Mouse (Mus musculus) frontal cortex, postnatal 10 days (tissue): ENCODE results near the gene Mpped1.

Experiments
- DNase-seq, 2 experiments: peaks; one replicate each; pipeline ENCODE4 v3.0.0; 2022; ENCODE audit warnings: low spot score in 2 of 2, mixed read lengths in 1 of 2

The Mpped1 gene

DNA sequence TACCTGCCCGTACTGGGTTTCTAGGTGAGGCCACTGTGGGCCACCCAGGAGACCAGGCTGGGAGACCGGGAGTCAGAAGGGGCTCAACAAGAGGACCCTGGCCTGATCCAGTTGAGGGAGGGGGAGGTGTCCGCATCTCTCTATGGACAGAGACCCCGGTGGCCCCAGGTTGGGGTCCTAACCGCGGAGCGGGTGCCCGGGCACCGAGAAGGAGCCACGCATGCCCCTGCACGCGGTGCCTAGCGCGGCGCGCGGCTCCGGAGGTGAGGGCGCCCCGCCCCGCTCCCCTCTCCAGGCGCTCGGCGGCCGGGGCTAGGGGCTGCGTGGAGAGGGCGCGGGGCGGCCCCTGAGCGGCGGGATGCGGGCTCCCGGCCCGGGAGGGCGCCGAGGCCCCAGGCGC lies at the start of gene Mpped1:
Gene Mpped1, plus strand, starts transcription at position 81 of the 400 bp plus-strand sequence.
- DNase-seq, result no peak

DNA sequence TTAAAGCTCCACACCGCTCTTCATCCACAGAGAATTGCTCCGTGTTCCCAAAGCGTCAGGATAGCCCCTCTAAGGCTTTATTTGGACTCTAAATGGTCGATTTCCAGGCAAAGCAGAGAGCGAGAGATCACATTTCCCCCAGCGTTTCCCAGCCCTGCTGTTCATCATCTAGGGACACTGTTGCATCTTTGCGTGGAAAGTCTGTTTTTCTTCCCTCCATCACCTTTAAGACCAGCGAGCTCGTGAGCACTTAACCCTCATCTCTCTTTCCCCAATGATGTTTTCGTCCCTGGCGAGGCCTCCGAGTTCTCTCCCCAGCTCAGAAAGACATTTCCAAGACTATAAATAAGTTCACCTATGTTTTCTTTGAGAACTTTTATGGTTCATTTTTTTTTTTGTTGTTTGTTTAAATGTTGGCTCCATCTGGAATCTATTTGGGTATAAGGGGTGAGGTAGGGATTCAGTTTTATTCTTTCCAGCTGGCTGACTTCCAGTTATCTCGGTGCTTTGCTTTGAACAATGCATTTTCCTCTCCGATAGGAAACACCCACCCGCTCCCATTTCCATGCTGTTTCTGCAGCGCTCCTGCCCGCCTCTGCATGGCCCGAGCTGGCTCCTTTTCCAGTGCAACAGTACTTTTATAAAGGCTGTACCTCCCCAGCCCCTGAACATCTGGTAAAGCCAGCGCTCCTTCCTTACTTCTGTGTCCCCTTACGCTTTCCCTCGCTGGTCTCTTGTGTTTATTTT lies 38.4 kb upstream of the Mpped1 start:
- DNase-seq, result no peak

DNA sequence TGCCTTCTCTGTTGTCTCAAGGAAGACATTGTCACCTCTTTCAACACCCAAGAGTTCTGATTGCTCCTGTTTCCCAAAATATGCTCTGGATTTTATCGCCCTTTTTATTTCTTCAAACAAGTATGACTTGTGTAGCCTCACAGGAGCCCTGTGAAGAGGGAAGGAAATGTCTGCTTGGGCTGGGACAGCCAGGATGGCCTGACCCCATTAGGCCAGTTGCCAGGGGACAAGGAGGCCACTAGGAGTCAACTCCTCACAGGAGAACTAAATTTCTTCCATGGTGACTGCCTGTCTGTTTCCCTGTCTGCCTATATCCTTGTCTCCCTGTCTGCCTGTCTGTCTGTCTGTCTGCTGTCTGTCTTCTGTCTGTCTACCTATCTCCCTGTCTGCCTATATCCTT lies 37.2 kb upstream of the Mpped1 start:
- no peak for DNase-seq

DNA sequence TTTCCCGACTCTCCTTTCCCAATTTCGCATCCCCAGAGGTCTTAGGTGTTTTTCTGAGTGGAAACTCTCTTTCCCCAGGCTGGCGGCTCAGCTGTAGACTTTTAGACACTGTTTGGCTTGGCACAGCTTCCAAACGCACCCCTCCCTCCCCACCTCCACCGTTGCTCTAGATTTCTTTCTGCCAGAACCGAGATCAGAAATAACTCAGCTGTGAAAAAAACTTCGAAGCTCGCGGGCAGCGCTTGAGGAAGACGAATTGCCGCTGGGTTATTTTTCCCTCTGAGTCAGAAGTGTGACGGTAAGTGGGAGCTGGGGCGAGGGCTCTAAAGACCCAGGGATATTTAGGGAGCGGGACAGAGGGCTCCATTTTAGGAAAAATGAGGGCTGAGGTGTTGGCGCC lies 33.0 kb upstream of the Mpped1 start:
- DNase-seq, result peak; percentile 65 to 67

DNA sequence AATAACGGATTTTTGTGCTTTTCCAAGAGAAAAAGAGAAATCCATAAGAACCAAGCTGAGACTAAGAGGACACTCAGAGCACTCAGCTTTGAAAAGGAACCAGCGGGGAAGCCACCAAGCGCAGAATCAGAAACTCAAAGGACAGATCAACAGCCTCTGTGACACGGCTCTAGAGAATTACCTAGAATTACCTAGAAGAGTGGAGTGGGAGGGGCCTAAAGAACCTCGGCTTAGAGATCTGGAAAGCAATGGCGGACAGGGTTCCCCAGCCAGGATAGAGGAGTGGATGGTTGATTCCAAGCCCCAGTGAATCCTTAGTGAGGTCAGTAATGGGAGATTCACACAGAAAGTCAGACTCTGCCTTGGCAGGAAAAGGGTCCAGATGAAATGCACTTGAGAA lies 30.3 kb upstream of the Mpped1 start:
- DNase-seq, result no peak

DNA sequence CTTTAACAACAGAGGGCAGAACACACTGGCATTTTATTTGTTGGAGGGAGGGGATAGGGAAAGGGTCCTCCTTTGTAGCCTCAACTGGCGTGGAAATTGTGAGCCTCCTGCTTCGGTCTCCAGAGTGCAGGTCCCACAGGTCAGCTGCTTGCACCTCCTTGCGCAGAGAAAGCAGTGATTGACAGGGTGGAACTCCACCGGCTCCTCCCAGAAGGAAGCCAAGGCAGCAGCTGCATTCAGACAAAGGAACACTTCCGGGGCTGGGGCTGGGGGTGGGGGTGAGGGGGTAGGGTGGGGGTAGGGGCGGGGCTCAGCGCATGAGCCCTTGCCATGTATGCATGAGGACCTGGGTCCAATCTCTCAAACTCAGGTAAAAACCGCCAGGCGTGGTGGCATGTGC lies 29.8 kb upstream of the Mpped1 start:
- DNase-seq, result no peak

DNA sequence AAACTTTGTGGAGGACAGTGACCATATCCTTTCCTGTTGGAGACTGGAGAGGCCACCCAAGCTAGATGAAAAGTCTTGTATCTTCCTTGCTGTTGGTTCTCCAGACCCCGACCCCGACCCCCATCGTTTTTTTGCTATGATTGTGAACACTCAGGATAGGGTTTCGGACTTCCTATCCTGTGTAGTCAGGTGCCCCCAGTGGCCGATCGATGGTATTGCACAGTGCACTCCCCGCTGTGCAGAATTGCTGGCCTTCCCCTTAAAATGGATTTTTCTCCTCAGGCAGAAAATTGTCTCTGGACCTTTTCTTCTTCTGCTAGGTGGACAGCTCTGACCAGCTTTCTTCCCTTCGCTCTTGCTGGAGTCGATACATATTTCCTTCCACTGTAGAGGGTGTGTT lies 22.5 kb upstream of the Mpped1 start:
- no peak for DNase-seq

DNA sequence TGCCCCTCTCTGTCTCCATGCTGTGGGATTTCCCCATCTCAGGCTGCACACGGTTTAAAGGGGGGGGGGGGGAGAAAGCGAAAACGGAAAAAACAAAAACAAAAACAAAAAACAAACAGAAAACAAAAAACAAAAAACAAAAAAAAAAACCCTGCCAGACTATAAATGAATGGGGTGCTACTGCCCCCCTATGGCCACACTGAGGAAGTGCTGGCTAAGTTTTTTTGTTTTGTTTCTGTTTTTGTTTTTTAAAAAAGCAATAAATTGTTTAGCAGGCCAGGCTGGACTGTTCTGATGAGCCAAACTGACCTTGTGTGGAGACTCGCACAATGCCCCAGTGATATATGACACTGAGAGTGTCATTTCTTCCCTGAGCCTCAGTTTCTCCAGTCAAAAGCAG lies 20.3 kb upstream of the Mpped1 start:
- DNase-seq, result no peak

DNA sequence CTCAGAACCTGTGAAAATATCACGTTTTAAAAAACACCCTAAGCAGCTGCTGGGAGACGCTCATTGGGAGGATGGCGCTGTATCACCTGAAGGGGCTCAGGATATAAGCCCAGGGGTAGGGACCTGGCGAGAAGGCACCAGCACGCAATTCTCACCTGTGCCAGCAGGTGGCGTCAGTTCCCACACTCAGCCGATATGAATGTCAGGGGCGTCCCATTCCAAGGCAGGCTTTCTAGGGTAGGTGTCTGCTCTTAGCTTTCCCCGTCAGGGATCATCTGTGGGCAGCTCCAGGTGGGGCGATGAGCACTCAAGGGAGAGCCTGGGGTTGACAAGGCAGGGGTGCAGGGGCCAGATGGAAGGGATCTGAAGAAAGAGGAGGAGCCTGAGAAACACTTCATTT lies 18.6 kb upstream of the Mpped1 start:
- DNase-seq, result peak in 1 of 2 experiments; percentile 61

DNA sequence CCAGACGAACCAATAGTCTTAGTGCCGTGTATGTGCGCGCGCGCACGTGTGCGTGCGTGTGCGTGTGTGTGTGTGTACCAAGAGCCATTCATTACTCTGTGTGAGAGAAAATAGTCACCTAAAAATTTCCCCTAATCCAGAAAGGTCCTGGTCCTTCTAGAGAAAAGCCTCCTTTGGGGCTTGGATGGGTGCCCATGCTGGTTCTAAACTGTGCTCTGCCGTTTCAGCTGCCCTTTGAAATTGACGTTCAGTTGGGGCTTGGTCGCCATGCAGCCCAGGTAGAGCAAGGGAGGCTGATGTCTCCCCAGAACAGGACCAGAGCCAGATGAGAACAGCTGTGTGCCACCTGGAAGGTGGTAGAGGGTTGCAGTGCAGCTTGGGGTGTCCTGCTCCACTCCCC lies 17.8 kb upstream of the Mpped1 start:
- DNase-seq, result no peak

DNA sequence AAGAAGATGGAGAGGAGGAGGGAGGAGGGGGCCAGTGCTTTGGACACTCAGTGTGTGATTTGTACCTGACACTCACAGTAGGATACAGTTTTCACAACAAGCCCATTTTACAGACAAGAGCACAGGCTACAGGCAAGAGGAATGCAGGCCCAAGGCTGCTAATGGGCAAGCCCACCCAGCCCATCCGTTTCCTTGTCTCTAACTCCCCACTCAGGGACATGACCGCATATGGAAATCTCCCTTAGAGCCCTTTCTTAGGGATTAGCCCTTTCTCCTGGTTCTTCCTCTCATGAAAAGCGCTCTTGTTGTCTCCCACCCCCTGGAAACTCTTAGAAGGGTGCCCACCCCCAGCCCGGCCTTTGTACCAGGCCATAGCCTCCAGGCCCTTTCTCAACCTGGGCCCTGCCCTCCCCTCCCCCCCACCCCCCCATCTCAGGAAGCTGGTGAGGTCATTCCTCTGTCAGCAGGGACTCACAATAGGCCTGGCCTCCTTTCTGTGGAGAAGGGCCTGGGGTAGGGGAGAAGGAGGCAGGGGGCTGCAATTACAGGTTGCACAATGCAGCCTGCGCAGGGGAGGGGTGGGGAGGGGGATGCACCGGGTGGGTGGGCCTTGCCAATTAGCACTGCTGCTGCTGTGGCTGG lies 13.8 kb upstream of the Mpped1 start:
- no peak for DNase-seq

DNA sequence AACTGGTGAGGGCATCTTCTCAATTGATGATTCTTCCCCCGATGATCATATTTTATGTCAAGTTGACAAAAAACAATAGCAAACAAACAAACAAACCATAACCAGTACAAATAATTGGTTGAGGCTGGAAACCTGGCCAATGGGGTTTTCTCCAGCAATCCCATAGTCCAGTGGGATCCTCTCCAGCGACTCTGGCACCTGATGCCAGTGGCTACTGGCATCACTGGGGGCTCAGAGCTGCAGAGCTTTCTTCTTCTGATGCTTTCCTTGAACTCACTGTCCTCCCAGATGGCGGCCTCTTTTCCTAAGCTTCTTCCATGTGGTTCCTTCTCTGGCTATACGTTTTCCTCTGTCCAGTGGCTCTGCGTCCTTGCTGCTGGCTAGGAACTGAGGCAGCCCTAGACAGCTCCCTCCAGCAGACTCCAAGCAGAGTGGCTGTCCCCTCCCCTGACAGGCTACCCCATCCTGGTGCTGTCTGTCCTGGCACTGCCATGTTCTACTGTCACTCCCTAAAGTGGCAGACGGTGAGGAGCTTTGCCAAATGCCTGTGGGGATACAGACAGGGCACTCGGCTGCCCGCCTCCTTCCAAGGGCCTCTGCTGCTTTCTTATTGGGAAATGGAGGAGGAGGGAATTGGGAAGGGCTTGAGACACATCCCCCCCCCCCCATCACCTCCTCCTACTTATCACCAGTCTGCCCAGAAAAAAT lies 7.8 kb upstream of the Mpped1 start:
- no peak for DNase-seq

DNA sequence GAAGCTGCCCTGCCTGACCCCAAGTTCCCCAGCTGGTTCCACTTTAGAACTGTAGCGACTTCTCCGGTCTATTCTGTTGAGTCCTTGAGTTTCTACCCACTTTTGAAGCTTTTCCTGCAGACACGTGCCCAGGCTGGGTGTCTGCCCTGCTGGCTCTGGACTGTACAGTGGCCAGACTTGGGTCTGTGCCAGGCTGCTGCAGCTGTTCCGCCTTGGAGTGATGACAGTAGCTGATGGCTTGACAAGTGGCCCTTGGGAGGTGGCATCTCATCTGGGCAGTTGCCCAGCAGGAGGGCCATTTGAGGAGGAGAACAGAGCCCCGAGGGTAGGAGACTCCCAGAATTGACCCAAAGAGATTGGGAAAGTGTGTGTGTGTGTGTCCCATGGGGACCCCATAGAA lies 6.8 kb upstream of the Mpped1 start:
- DNase-seq, result peak; percentile 56 to 67

DNA sequence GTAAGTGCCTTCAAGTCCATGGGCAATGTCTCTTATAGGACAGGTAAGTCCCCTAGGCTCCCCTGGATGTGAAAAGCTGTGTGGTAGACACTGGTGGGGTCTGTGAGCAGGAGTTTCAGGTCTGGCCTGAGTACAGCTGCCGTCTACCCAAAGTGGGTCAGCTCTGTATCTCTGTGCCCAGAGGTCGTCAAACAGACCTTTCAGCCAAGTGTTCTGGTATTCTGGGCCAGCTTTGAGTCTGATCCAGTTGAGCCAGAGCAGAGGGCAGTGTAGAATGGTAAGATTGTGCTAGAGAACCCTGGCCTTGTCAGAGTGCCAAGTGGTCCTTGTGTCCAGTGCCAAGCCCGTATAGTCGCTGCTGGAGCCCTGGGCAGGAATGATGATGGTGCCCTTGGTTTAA lies 6.3 kb upstream of the Mpped1 start:
- DNase-seq, result peak; percentile 43 to 66

DNA sequence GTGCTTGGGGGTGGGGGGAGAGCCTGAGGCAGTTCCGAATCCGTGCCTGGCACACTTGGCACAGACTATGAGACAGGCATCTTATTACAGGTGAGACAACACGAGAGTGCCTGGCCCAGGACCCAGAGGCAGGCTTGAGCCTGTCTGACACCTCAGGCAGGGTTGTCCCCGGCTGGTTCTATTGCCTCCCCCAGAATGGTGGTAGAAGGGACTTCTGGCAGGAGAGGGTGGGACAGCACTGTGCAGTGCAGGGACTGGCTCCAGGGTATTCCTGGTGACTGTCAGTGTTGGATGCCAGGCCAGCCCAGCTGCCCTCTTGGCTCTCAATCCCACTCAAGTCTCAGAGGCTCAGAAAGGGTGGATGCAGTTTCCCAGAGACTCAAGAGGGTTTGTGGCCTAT lies 4.3 kb upstream of the Mpped1 start:
- no peak for DNase-seq

DNA sequence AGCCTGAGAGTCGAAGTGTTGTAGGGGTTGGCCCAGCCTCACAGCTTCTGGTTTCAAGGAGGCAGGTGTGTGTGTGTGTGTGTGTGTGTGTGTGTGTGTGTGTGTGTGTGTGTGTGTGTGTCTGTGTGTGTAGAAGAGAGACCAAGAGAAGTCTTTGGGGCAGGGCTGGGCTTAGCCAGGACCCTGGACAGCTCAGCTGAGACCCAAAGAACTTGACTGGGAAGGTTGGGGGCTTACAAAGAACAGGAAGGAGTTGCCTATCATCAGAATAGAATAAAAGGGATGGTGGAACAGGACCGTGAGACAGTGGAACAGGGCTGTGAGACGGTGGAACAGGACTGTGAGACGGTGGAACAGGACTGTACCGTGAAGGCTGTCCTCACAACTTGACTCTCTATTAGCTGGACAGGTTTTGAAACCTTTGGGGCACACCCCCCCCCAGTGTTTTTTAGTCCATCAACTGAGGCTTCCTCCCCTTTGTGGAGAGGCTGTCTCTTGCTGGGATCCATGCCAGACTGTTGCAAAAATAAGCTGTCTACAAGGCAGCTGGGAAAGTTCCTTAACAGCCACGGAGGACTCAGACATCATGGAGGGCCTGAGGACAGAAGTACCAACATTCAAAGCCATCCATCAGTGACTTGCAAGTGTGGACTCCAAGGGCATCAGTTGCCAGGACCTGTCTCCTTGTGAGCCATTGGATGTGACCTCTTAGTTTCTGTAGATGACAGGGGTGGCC lies 2.8 kb upstream of the Mpped1 start:
- no peak for DNase-seq

DNA sequence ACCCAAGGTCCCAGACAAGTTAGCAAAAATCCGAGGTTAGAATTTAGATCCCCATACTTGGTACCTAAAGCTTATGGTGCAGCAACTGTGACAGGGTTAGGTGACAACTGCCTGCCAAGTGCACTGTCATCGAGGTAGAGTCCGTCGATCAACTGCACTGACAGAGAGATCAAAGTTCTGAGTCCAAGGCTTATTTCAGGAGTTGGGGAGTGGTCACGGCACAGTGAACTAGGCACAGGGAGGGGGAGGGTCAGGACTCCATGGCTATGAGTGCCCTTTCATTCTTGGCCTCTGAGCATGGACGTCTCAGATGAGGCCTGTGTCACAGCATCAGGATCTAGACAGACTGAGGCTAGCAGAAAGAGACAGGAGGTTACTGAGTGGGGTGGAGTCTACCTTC lies 1.8 kb upstream of the Mpped1 start:
- DNase-seq, result no peak

DNA sequence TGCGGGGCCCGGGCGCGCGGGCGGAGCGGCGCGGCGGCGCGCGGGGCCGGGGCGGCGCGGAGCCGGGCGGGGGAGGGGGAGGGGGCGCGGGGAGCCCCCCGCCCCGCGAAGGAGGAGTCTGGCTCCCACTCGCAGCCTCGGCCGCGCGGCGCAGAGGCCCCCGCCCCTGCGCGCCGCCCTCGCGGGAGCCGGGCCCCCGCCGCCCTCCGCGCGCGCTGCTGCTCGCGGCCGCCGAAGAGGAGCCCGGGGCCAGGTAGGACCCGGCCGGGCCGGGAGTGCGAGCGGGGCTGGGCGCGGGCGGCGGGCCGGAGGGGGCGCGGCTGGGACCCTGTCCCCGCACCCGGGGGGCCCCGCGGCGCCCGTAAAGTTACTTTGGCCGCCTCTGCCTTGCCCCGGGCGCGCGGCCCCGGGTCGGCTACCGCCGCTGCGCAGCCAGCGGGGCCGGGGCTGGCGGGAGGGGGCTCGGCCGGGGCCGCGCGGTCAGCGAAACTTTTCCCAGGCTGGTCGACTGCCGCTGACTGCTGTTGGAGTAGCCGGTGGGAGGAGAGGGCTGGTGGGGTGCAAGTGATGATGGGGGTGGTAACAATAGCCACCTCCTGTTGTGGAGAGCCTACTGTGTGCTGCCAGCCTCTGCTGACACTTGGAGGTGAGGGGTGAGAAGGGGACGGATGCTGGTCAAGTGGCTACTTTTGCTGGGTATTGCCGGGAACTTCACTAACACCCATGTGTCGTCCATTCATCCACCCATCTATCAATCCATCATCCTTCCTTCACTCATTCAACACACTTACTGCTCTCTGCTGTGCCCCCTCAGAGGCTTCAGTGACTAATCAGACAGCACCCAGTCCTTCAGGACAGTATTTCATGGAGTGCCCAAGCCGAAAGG lies 831 bp downstream of the Mpped1 start:
- peak in 1 of 2 experiments; percentile 39 for DNase-seq

DNA sequence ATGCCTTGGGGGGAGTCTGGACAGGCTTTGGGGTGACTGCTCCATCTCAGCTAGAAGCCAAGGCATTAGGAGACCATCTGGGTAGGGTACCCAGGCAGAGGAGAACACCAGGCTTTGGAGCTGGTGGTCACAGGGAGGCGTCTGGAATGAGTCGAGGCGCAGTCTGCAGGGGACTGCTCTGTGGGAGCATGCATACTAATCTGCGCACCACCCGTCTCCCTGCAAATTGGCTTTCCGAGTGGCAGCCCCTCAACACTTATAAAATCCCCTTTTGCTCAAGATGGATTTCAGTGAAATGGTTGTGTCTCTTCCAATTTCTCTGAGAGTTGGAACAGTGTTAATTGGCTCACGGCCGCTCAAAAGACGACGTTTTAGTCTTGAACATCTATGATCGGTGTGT lies 2.0 kb downstream of the Mpped1 start:
- DNase-seq, result peak in 1 of 2 experiments; percentile 38

DNA sequence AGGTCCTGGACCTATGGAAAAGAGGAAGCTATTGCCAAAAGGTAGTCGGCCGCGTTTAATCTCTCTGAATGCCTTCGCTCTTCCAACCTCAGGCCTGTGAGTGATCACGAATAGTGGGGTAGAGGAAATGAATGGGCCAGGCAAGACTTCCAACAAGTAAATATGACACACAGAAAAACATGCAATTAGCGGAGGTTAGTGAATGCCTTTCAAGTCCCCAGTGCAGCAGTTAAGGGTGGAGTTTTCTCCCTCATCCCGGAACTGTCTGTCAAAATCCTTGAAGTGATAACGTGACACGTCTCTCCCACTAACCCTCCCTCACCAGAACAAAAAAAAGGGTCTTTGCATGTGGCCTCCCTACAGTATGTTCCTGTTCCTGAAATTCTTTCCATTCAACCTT lies 3.0 kb downstream of the Mpped1 start:
- DNase-seq, result no peak

DNA sequence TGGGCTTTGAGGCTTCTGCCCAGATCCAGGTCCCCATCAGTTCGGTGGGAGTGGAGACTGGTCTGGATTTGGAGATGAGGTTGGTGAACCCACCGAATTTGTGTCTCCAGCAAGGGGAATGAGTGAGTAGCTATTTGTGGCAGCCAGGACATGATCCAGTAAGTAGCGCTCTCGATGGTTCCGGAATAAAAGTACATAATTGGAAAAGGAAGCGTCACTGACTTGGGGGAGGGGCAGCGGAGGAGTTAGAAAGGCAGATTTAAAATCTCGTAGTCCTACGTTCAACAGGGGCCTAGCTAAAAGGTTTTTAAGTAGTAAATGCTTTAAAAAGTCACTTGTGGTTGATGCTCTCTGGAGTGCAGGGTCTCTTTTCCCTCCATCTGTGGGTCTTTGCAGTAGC lies 5.5 kb downstream of the Mpped1 start:
- peak in 1 of 2 experiments; percentile 54 for DNase-seq
